Mouse (Mus musculus): ENCODE results near the gene Pde1b. TPM values are rescaled to one million over a fixed set of nuclear protein-coding genes. Genes with fewer than 3 reads are reported as not detected.

Gene Pde1b
- 89.9 and 93.7 TPM in 2 replicates for polyA plus RNA-seq (2012; rRNA removed)

DNA sequence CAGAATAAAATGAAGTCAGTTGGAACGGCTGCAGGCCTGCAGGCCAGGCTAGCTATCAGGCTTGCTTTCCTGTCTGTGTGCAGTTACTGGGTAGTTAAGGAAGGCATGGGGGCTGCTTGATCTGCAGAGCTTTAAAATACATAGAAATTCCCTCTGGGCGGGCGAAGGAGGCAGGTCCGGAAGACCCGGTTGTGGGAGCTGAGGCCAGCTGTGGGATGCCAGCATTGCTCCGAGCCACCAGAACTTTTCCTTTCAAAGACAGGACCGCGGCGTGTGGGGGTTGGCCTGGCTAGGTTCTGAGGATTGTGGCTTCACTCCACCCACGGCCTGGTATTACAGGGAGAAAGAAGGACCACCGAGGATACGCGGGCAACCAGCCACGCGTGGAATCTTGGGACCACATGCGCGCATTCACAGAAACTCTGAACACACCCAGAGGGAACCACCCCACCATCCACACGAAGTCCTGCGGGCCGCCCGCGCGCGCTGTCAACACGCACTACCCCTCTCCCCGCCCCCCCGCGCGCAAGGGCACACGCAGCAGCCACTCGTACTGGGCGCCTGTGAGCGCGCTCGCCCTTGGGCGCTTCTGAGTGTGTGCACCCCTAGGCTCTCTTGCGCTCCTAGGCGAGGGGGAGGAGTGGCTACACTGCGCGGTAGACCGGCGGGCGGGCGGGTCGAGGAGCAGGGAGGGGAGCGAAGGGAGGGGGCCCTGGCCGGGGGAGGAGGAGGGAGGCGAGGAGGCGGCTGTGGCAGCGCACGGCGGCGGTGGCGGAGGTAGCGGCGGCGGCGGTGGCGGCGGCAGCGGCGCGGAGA lies at the start of gene Pde1b:
Pde1b (plus strand) TSS at position 600 of the 816 bp plus-strand sequence.

DNA sequence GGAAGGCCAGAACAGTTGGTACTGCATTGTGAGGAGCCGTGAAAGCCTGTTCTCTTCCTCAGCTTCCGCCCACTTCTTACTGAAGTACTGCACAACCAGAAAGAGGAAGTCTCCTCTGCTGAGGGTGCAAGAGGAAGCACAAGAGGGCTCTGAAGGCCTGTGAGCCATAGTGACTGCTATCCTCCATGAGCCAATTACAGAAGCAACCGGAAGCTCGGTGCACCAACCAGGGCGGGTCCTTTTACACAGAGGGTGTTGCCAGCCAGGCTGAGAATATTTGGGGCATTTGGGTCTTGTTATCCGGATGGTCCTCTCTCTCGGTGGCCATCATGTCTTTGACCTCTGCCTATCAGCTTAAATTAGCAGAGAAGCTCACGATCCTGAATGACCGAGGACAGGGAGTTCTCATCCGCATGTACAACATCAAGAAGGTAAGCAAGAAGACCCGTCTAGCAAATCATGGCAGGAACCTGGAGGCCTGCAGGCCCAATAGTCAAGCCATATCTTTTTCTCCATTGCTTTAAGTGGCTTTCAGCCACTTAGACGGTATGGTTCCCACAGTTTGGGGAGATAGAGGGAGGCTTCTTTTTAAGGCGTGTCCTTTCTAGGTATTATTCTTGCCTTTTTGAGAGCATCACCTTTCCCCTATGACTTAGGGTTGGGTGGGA lies 49.1 kb upstream of the Pde1b start, which contains the start of gene Nckap1l:
Nckap1l (plus strand) TSS at position 244 of the 668 bp plus-strand sequence.

DNA sequence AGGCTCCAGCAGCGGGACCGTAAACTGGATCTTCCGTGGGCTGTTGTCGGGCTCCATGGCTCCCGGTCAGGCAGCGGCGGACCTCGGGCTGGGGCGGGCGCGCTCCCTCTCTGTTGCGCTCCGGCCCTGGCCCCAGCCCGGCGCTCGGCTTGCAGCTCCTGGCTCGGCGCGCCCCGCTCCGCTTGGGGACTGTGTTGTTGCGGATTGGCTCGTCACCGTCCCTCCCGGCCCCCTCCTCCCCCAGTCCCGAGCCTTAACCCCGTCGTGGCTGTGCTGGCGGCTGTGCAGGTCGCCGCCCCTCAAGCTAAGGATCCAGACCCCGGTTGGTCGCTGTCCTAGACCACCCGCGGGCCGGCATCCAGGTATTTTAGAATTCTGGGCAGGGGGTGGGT lies 35.0 kb downstream of the Pde1b start, which contains the start of gene Ppp1r1a:
Ppp1r1a (minus strand) TSS at position 182 of the 392 bp plus-strand sequence.

DNA sequence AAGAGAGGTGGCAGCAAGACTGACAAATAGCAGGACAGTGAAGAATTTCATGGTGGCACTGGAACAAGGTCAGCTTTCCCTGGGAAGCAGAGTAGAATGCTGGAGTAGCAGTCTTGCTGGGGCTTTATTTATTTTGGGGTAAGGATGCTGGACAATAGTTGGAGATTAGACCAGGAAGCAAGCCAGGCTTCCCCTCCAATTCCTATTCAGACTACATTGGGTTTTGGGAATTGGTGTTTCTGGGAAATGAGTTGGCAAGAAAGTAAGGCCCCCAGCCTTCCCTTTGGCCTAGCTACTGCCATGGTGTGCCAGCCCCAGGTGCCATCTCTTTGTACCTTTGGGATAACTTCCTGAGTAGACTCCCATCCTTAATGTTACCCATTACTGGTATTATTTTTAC lies 62.1 kb downstream of the Pde1b start, which contains the start of gene Glycam1:
Glycam1 (minus strand) TSS at position 101 of the 400 bp plus-strand sequence.

Other genes with a start within 250 kb of the Pde1b start
- 0.25 and 0.32 TPM in 2 replicates for gene Nfe2, start 244.6 kb upstream of the Pde1b start, polyA plus RNA-seq (2012; rRNA removed)
- 160 and 164 TPM in 2 replicates for gene Copz1, start 230.3 kb upstream of the Pde1b start, polyA plus RNA-seq (2012; rRNA removed)
- gene Gpr84, start 192.4 kb upstream of the Pde1b start, polyA plus RNA-seq (2012; rRNA removed): 0.27 and 0.31 TPM in 2 replicates
- gene Zfp385a, start 162.9 kb upstream of the Pde1b start, polyA plus RNA-seq (2012; rRNA removed): 20.7 and 25.0 TPM in 2 replicates
- gene Itga5, start 136.3 kb upstream of the Pde1b start, polyA plus RNA-seq (2012; rRNA removed): 5.1 and 6.9 TPM in 2 replicates
- 0.15 TPM in 1 of 2 replicates, not detected in the other for gene Gtsf1, start 72.6 kb upstream of the Pde1b start, polyA plus RNA-seq (2012; rRNA removed)
- 0.25 TPM in 1 of 2 replicates, not detected in the other for gene Gtsf2, start 54.6 kb upstream of the Pde1b start, polyA plus RNA-seq (2012; rRNA removed)
- 1.7 and 2.0 TPM in 2 replicates for gene Nckap1l, start 49.2 kb upstream of the Pde1b start, polyA plus RNA-seq (2012; rRNA removed)
- gene Ppp1r1a, start 35.0 kb downstream of the Pde1b start, polyA plus RNA-seq (2012; rRNA removed): 107 and 113 TPM in 2 replicates
- gene Glycam1, start 62.0 kb downstream of the Pde1b start, polyA plus RNA-seq (2012; rRNA removed): not detected in 2 replicates

Data from central nervous system, embryonic 18 days (tissue).